Mouse (Mus musculus) skeletal muscle tissue, adult 2 months (tissue): ENCODE results near the gene St6gal1.
A peak's percentile ranks its signal among the peaks of the same experiment; 100 is the strongest.

ENCODE experiments used
- DNase-seq: peaks from one replicate; pipeline ENCODE4 v3.0.0-alpha.2; 2012; ENCODE audit warnings: low read depth, low spot score

St6gal1 gene

GRCm38 (mm10) chr16:23223166-23223870, 1.2 kb upstream of the St6gal1 start:
- DNase-seq: no peak

GRCm38 (mm10) chr16:23223871-23224469, 570 bp upstream of the St6gal1 start:
- peak; percentile 7 for DNase-seq

- DNase-seq: no peak
These were observed 655 bp downstream of the St6gal1 start for GRCm38 (mm10) chr16:23225069-23225721.

- no peak for DNase-seq
These were observed 1.5 kb downstream of the St6gal1 start for GRCm38 (mm10) chr16:23225821-23226600.

DNA sequence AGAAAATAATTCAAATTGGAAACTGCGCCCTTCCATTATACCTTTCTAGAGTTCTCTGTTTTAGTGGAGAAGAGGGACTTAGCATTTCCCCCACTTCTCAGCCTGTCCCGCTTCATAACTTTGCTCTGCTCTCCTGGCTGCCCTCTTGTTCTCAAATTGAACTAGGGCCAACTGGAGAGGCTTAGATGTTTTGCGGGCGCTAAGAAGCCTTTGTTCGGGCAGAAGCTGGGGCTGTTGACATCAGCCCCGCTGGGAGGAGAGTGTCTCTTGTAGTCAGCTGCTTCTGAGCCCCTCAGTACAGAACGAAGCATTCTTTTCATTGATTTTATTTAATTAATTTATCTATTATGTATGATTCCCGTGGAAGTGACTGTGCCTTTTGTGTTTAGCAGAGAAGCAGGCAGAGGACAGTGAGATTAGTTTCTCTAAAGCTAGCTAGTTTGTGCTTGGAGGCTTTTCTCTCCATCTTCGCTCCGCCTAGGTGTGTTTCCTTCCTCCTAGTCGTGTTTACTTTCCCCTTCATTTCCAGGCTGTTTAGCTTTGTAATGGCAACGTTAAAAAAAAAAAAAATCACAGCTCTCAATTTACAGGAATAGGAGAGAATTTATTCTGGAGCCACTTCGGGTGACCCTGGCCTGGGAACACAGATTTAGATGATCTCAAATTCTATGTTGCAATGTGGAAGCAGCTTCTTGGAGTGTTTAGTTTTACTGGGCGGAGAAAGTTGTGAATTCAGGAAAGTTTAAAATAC, 2.2 kb downstream of the St6gal1 start:
- peak; percentile 25 for DNase-seq

DNA sequence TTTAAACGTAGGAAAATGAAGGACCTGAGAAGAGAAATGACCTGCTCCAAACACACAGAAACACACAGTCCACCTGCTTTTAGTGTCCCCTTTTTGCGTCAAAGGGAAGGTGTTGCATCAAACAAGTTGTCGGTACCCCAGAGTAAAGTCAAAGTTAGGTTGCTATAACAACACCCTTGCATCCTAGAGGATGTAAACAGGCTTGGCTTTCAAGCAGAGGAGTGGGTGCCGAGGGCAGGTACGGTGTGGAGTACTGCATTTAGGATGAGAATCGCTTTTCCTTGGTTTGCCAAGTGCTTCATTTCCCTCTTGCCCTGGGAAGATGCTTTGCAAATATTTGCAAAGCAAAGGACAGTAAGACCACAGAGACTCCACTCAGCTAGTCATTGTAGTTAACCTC, 3.3 kb downstream of the St6gal1 start:
- DNase-seq: no peak

DNA sequence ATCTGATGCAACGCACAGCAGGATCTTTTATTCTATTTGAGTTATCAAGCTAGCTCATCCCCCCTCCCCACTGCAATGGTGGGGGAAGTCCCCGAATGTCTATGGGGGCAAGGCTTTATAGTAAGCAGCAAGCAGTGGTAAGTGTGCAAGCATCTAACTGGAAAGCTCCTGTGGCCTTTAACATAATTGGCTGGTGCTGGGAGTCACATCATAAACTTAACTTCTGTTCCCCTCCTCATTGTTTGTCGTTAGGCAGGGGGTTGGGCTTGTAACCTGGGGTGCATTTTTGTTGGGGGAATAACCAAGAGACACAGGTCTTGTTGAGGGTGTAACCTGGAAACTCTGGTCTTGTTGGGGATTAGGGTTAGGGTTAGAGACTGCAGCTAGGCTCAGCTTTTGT, 3.9 kb downstream of the St6gal1 start:
- no peak for DNase-seq

- DNase-seq: no peak
These were observed 5.4 kb downstream of the St6gal1 start for GRCm38 (mm10) chr16:23229945-23230344.

DNA sequence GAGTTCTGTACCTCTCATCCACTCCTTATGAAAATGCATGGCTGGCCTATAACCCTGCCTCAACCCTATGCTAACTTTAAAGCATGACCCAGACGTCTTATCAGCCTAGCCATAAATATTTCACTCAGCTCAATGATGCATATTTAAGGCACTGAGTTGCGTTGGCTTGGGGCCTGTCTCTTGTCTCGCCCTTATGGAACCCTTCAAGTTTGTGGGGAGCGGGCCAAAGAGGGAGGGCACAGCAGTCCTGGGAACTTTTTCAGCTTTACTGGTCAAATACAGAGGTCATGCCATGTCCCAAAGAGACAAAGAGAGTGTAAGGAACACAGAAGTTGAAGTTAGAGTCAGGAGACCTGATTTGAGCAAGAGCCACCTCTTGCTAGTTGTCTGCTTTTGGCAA, 6.6 kb downstream of the St6gal1 start:
- no peak for DNase-seq

- DNase-seq: no peak
These were observed 8.2 kb downstream of the St6gal1 start for GRCm38 (mm10) chr16:23232691-23233090.

DNA sequence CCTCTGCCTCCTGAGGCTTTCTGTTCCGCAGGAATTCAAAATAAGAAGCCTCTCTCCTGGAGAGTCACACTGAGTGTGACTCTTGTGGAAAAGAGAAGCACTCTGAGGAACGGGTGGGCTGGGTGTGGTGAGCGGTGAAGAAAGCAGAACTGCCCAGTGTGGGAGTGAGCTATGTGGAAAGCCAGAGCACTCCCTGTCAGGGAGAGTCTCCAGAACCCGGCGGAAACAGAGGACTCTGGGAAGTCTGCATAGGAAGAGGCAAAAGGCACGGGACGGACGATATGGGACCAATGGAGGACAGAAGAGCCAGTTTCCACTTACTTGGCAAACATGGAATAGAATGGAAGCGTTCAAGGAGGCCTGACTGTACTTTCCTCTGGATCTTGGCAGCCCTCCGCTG, 9.0 kb downstream of the St6gal1 start:
- peak; percentile 57 for DNase-seq

GRCm38 (mm10) chr16:23234557-23234956, 10.0 kb downstream of the St6gal1 start:
- no peak for DNase-seq

GRCm38 (mm10) chr16:23235173-23235694, 10.7 kb downstream of the St6gal1 start:
- DNase-seq: no peak

GRCm38 (mm10) chr16:23239583-23239982, 15.0 kb downstream of the St6gal1 start:
- no peak for DNase-seq

- DNase-seq: peak; percentile 87
These were observed 15.8 kb downstream of the St6gal1 start for GRCm38 (mm10) chr16:23240049-23240949.

DNA sequence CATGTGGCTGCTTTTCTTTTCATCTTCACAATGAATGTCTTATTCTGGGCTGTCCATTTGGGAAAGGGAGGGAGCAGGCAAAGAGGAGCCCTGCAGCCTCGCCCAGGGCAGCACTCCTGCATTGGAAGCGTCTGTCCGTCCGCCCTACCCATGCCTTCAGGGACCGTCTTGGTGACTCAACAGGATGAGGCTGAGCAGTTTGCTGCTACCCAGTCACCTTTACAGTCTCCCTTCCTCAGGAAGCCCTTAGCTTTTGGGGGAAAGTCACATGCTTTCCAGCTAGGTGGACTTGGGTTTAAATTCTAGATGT, 16.4 kb downstream of the St6gal1 start:
- no peak for DNase-seq

GRCm38 (mm10) chr16:23243726-23244425, 19.3 kb downstream of the St6gal1 start:
- DNase-seq: no peak

GRCm38 (mm10) chr16:23244486-23244885, 19.9 kb downstream of the St6gal1 start:
- DNase-seq: no peak

GRCm38 (mm10) chr16:23249285-23249684, 24.7 kb downstream of the St6gal1 start:
- DNase-seq: no peak

DNA sequence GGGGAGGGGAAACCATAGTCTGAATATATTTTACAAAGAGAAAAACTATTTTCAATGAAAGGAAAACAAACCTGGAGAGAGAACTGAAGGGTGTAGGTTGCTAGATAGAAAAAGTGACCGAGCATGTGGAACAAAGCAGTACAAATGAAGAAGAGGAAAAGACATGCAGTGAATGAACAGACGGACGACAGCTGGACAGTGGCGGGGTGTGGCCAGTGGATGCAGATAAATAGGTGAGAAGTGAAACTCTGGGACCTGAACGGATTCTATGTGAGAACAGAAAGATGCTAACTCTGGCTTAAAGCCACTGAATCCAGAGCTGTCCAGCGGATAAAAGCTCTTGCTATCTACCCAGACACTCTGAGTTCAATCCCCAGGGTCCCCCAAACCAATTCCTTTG, 25.2 kb downstream of the St6gal1 start:
- no peak for DNase-seq
